Comparison of ENCODE assay signal across 7 mouse cellular contexts in the genomic region with DNA sequence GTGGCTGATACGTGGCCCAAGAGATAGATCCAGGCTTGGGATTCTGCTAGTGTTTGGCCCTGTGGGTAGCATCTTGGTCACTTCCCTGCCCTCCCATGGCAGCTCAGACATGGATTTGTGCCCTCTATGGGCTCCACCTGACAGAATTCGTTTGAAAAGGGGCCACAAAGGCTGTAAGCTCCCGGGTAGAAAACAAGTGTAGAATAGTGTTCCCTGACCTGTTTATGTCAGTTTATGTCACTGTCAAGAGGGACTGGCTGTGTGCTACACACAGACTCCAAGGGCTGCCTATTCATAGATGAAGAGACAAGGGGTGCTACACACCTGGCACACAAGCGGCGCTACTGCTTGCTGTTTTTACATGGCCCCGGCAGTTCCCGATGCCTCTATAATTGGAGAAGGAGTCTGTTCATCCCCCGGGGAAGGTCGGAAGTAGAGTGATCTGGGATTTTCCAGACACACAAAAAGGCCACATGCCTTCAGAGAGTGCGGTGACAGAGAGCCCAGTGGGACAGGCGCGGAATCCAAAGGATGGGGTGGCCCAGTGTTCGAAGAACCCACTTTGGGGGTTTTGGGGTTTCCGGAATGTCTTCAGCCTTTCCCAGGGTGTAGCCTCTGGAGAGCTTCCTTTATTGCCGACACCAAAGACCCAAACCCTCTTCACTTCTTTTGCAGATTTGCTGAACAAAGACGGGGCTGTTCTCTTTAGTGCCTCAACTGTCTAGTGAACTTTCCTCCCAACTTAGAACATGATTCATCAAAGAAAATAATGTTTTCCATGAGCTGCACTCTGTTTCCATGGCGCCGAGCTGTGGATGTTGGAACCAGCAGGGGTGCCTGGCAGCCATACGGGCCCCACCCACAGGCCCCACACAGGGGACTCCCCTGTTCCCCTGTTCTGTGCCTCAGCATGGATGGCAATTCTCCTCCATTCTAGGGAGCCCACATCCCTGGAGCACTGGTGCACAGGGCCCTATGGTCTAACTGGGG. TPM values are rescaled to one million over a fixed set of nuclear protein-coding genes. Genes with fewer than 3 reads are reported as not detected.
DNase-seq lines count a peak whose midpoint lies in the region; ATAC-seq lines count a peak whose summit lies in the region.

No protein-coding gene starts in this region.

- H3K4me1 ChIP-seq in brown adipose tissue, adult 24 weeks (ENCODE audit: control insufficient read depth, insufficient read depth, insufficient read length, low read length) = peaks cover 9% of the 10 kb centered on the region
- peaks cover 24% of the 10 kb centered on the region for H3K4me1 ChIP-seq in heart, embryonic 16.5 days (ENCODE audit: control insufficient read depth, insufficient read depth, low read length)
- peaks cover 84% of the 10 kb centered on the region for H3K4me1 ChIP-seq in limb, embryonic 13.5 days
- H3K4me1 ChIP-seq in hindbrain, embryonic 14.5 days (replicated peaks; ENCODE audit: control insufficient read depth, insufficient read depth, low read length) = peaks cover 13% of the 10 kb centered on the region

- H3K4me3 ChIP-seq in brown adipose tissue, adult 24 weeks (ENCODE audit: insufficient read depth, low read depth, low read length) = no peak overlapping the region
- H3K4me3 ChIP-seq in heart, embryonic 16.5 days (ENCODE audit: low read length) = no peak overlapping the region
- no peak overlapping the region for H3K4me3 ChIP-seq in limb, embryonic 13.5 days
- H3K4me3 ChIP-seq in hindbrain, embryonic 14.5 days (replicated peaks; ENCODE audit: low read length) = no peak overlapping the region

- WGBS in heart, embryonic 16.5 days = 73% methylated on average over 19 of the region's 19 CpGs
- WGBS in limb, embryonic 13.5 days = 70% methylated on average over 19 of the region's 19 CpGs
- 83% methylated on average over 19 of the region's 19 CpGs for WGBS in hindbrain, embryonic 14.5 days

- H3K27ac ChIP-seq in brown adipose tissue, adult 24 weeks (replicated peaks; ENCODE audit: low read depth, low read length) = peak overlapping the region; percentile 17
- H3K27ac ChIP-seq in heart, embryonic 16.5 days (ENCODE audit: low read length) = peak overlapping the region; percentile 33
- H3K27ac ChIP-seq in limb, embryonic 13.5 days = peak overlapping the region; percentile 67
- no peak overlapping the region for H3K27ac ChIP-seq in hindbrain, embryonic 14.5 days

- no peak overlapping the region for H3K9ac ChIP-seq in heart, embryonic 16.5 days (ENCODE audit: low read length)
- 0 out of 2 replicates have a peak overlapping the region, but pooled peaks have one; percentile 35 for H3K9ac ChIP-seq in limb, embryonic 13.5 days
- H3K9ac ChIP-seq in hindbrain, embryonic 14.5 days = no peak overlapping the region

- H3K36me3 ChIP-seq in heart, embryonic 16.5 days (ENCODE audit: control insufficient read depth, insufficient read depth) = no peaks in the 10 kb centered on the region
- H3K36me3 ChIP-seq in limb, embryonic 13.5 days = no peaks in the 10 kb centered on the region
- no peaks in the 10 kb centered on the region for H3K36me3 ChIP-seq in hindbrain, embryonic 14.5 days (replicated peaks; ENCODE audit: control insufficient read depth, insufficient read depth)

- H3K9me3 ChIP-seq in heart, embryonic 16.5 days (replicated peaks; ENCODE audit: control insufficient read depth, low read length) = no peaks in the 10 kb centered on the region
- H3K9me3 ChIP-seq in limb, embryonic 13.5 days = no peaks in the 10 kb centered on the region
- H3K9me3 ChIP-seq in hindbrain, embryonic 14.5 days (ENCODE audit: control insufficient read depth, low read length) = no peaks in the 10 kb centered on the region

- no peaks in the 10 kb centered on the region for H3K27me3 ChIP-seq in heart, embryonic 16.5 days (ENCODE audit: control insufficient read depth, insufficient read depth, low read length)
- H3K27me3 ChIP-seq in limb, embryonic 13.5 days = no peaks in the 10 kb centered on the region
- H3K27me3 ChIP-seq in hindbrain, embryonic 14.5 days (ENCODE audit: control insufficient read depth, insufficient read depth, low read length) = no peaks in the 10 kb centered on the region

- no peak overlapping the region for H3K4me2 ChIP-seq in heart, embryonic 16.5 days (ENCODE audit: low read depth, low read length)
- no peak overlapping the region for H3K4me2 ChIP-seq in limb, embryonic 13.5 days (replicated peaks)
- no peak overlapping the region for H3K4me2 ChIP-seq in hindbrain, embryonic 14.5 days (replicated peaks)

- DNase-seq in 3T3-L1 (ENCODE audit: low read depth, low spot score) = peak; percentile 79
- no peak for DNase-seq in hindbrain, embryonic 14.5 days (ENCODE audit: low spot score)
- no peak for DNase-seq in kidney, postnatal 4 days
- no peak for DNase-seq in ovary, postnatal 14 days (ENCODE audit: low spot score)

- ATAC-seq in heart, embryonic 16.5 days (replicated peaks; ENCODE audit: extremely low read depth, insufficient read depth, low FRiP score) = no peak
- ATAC-seq in limb, embryonic 13.5 days (ENCODE audit: low FRiP score, low read depth) = no peak
- ATAC-seq in hindbrain, embryonic 14.5 days (ENCODE audit: low FRiP score) = no peak

RNA-seq across cellular contexts. Expression of a gene that starts 4.0 kb away (rescaled TPM):
- polyA plus RNA-seq in brown adipose tissue, adult 24 weeks (2012; ENCODE audit: insufficient read depth, insufficient read length, missing spikeins) = 37.8 and 44.7 TPM in 2 replicates
- polyA plus RNA-seq in heart, embryonic 16.5 days (2015; fragmentation: Nextera tagmentation; extraction: Ambion mirVana) = 105 and 125 TPM in 2 replicates
- polyA plus RNA-seq in limb, embryonic 13.5 days (2015; fragmentation: Nextera tagmentation; extraction: Ambion mirVana) = 149 and 152 TPM in 2 replicates
- 24.7 and 26.4 TPM in 2 replicates for polyA plus RNA-seq in hindbrain, embryonic 14.5 days (2014; fragmentation: Nextera tagmentation; extraction: Ambion mirVana)
